Mouse (Mus musculus) kidney, adult 18-20 months (tissue): ENCODE data around the gene Hint2.

Experiments
- DNase-seq: peaks from one replicate; pipeline ENCODE4 v3.0.0; 2021

Hint2 gene

DNA sequence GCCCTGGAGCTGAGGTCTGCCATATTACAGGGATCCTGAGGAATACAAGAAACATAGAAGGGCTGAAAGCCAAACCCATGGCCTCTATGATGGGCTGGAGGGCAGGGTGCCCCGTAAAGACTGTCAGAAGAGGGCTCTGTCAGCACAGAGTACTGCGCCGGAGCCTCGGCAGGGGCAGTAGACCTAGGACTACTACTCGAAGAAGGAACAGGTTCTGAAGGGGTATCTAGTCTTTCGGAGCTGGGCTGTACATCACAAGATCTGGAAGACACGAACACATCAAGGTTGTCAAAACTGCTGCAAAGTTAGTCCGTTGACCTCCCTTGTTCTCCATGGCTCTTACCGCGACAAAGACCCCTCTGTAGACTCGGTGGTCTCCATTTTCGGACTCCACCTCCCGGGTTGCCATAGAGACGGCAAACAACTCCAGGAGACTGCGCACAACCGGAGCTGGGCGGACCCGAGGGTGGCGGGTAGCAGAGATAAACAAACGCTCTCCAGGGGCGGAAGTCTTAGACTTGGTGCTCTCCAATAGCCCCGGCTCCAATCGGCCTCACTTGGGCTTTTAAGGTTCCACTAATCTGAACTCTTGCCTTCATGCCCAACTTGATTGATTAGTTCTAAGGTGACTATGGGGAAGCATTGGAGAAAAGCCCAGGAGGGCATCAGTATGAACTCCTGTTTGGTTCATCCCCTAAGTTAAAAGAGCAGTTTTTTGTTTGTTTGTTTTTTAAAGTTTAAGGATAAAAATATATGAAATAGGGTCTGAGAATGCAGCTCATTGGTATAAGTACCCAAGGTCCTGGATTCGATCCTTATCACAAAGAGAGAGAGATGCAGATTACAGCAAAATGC lies 2.9 kb downstream of the Hint2 start, which contains the start of gene Spag8:
Spag8 (minus strand) TSS at position 434 of the 855 bp plus-strand sequence.
- peak; percentile 24 for DNase-seq

DNA sequence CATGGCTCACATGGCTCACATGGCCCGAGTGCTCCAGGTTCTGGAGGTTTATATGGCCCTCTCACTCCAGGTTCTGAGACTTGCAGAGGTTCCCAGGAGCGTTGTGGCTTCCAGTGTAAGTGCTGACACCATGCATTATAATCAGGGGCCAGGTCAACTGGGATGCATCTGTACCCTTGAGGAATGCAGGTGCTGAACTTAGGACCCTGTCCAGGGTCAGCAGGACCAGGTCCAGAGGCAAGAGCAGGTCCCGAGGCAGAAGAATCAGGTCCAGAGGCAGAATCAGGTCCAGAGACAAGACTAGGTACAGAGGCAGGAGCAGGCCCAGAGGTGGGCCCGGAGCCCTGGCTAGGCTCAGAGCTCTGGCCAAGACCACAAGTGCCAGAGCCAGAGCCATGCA lies 3.5 kb downstream of the Hint2 start:
- peak; percentile 63 for DNase-seq

GRCm38 (mm10) chr4:43649783-43650182 lies 6.5 kb downstream of the Hint2 start:
- DNase-seq = no peak

DNA sequence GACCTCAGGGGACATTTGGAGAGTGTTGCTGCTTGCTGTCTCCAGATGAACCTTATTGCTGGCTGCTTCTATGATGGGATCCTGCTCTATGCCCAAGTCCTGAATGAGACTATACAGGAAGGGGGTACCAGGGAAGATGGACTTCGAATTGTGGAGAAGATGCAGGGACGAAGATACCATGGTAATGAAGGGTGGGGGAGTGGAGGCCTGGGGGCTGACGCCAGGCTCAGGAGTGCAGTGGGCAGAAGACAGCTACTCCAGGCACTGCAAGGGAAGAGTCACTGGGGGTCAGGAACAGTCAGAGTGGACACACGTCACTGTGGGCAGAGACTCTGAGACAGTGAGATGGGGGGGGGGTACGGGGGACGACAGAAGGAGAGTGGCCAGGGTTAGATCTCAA lies 15.8 kb downstream of the Hint2 start:
- DNase-seq = no peak

DNA sequence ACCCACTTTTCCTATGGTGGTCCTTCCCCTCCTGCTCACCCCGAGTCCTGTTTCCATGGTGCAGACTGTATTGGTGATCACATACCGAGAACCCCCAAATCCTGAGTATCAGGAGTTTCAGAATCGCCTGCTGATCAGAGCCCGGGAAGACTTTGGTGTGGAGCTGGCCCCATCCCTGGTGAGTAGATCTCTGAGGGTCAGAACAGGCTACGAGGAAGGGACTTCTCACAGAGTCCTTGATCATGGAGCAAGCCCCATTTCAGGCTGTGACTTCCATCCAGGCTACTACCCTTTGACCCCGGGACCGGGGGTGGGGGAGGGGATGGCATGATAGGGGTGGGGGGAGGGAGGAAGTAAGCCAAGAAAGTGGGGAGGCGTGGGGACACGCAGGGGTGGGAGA lies 16.2 kb downstream of the Hint2 start:
- DNase-seq = no peak

GRCm38 (mm10) chr4:43636751-43637150 lies 19.5 kb downstream of the Hint2 start:
- DNase-seq = no peak

DNA sequence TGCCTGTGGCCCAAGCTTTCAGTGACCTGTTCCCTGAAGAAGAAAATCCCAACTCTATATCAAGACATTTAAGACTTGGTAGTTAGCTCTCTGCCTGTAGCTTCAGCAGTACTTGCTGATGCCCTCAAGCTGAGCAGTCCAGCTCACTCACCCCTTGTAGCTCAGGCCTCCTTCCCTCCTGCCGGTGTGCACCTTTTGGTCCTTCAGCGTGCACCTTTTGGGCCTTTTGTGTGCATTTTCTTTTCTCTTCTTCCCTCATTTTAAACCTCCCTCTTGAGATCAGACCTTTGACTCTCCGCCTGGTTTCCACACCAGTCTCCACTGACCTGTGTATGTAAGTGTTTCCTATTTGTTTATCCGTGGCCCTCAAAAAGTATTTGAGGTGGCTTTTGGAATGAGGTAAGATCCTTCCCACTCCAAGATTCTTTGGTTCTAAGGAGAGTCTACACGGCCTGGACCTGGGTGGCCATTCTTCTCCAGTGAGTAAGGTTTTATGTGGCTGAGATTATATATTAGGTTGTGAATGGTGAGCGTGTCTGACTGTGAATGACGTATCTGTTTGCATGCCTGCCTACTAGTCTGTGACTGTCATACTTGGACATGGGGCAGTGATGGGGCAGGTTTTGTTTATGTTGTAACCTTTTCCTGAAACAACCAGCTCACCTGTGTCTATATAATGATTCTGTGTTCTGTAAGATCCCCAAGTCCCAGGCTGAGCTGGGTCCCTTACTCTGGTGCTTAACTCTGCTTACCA lies 21.5 kb downstream of the Hint2 start:
- no peak for DNase-seq

DNA sequence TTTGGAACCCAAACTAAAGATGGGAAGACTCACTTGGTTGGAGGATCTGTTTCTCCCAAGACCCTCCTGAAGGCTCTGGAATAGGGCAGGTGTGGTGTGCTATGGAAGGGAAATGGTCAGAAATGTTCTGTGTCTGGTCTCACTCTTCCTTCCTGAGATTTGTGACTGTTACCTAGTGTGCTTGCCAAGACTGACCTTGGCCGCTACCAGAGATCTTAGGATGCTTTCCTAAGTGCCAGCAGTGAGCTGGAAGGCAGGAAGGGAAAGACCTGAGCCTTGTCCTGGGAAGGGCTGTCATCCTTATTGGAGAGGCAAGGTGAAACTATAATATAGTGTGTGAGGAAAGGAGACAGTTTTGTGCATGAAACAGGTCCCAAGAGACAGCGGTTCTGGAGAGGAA lies 22.5 kb downstream of the Hint2 start:
- no peak for DNase-seq

DNA sequence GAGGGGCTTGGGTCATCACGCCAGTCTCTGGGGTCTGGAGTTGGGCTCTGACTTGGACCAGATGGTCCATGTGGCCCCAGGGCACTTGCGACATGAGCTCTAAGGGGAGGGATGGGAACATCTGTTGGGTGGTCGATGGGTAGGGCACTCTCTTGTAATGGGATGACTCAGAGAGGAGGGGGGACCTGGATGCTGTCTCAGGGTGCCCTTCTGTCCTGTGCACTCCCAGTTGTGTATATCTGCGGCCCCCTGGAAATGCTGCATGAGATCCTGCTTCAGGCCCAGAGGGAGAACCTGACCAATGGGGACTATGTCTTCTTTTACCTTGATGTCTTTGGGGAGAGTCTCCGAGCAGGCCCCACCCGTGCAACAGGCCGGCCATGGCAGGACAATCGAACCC lies 23.0 kb downstream of the Hint2 start:
- DNase-seq = no peak

GRCm38 (mm10) chr4:43631956-43632920 lies 24.0 kb downstream of the Hint2 start:
- peak; percentile 39 for DNase-seq

GRCm38 (mm10) chr4:43631046-43631955 lies 25.0 kb downstream of the Hint2 start, which contains the start of gene Npr2:
TSS of gene Npr2 (plus strand) at chr4:43631935.
- peak; percentile 66 for DNase-seq

GRCm38 (mm10) chr4:43630671-43631045 lies 25.6 kb downstream of the Hint2 start:
- DNase-seq = peak; percentile 25

- DNase-seq = peak; percentile 84
Measured at GRCm38 (mm10) chr4:43630030-43630581, 26.2 kb downstream of the Hint2 start.

- no peak for DNase-seq
Measured at GRCm38 (mm10) chr4:43629106-43629817, 27.0 kb downstream of the Hint2 start.

- no peak for DNase-seq
Measured at GRCm38 (mm10) chr4:43620146-43620778, 36.0 kb downstream of the Hint2 start.

GRCm38 (mm10) chr4:43613060-43613730 lies 43.1 kb downstream of the Hint2 start:
- no peak for DNase-seq

DNA sequence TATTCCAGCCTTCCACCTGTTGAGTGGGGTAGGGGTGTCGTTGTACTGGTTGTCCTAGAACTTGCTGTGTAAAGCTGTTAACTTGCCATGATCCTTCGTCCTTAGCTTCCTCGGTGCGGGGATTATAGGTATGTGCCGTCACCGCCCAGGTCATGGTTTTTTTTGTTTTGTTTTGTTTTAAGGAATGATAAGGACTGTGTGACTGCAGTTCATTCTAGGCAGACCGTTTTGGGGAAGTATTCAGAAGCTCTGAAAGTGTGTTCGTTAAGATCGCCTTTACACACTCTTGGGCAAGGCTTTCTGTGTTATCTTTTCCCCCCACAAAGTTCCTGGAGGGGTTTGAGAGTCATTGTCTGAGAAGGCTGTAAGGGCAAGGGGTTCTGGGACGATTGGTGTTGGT lies 43.7 kb downstream of the Hint2 start:
- no peak for DNase-seq

DNA sequence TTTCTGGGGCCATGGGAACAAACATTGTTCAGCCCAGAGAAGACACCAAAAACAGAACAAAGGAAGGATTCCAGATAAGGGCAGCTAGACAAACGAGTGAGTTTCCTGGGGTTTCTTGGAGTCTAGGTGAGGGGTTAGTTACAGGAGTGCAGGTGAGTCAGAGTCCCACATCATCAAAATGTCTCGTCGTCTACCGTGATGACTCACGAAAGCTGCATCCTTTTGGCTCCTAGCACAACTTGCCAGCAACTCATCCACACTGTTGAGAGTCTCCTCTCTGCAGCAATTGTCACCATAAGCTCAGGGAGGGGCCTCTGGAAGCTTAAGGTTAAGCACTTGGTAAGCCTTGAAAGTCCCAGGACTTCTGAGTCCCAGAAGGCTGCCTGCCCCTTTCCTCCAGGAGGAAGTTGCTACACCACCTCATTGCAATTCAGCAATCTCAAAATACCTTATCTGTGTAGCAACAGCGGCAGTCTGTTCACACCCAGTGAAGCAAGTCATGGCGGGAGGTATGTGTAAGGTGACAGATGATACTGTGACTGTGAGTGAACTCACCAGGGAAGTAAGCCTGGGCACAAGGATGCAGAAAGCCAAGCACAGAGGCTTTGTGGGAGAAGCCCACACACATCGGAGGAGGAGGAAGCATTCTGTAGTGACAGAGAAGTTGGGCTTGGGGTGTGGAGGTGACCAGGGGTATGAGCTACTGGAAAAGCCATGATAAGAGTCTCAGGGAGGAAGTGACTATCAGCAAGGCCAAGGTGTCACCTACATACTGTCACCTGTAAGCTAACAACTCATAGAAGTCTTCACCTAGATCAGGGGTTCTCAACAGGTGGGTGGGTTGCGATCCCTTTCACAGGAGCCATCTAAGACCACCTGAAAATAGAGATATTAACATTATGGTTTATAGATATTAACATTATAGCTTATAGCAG lies 51.2 kb downstream of the Hint2 start:
- DNase-seq = no peak
